Mouse (Mus musculus) brown adipose tissue, adult 24 weeks (tissue): ENCODE results near the gene Rragb. TPM values are rescaled to one million over a fixed set of nuclear protein-coding genes. Genes with fewer than 3 reads are reported as not detected.
"Not testable (repeated sequence)": the region's sequence is repeated elsewhere in the genome, so short reads cannot be mapped to it uniquely, and the experiment has no call there.

Experiments
- H3K27ac ChIP-seq: fragments of 200-500 bp; replicated peaks from 2 replicates; pipeline ENCODE4 v1.5.1; 2012; ENCODE audit warnings: low read depth, mild to moderate bottlenecking, low read length
- H3K4me1 ChIP-seq: fragments of 200-500 bp; 2 replicates; pipeline ENCODE4 v1.6.1; 2012; ENCODE audit warnings: low read length, mixed read lengths; ENCODE audit not compliant: control insufficient read depth, insufficient read depth, insufficient read length
- H3K4me3 ChIP-seq: fragments of 200-500 bp; 2 replicates; pipeline ENCODE4 v1.5.1; 2012; ENCODE audit warnings: low read depth, mild to moderate bottlenecking, low read length, moderate library complexity; ENCODE audit not compliant: insufficient read depth
- polyA plus RNA-seq: library from polyadenylated mRNA; stranded (reverse); fragments of >200 nt; gene quantifications from 2 replicates; pipeline ENCODE4 v1.2.4, GENCODE M21; 2012; ENCODE audit not compliant: missing spikeins, insufficient read depth, insufficient read length

Gene Rragb
- polyA plus RNA-seq = 2.0 and 2.8 TPM in 2 replicates

GRCm38 (mm10) chrX:153139734-153140515 lies at the start of gene Rragb:
Rragb (plus strand) TSS chrX:153139981.
- H3K4me3 ChIP-seq = peak within 1 kb of the TSS; percentile 65
- no peak within 1 kb of the TSS for H3K27ac ChIP-seq
- no peaks in the 10 kb centered on the region; the same call in 1 of the 2 replicates for H3K4me1 ChIP-seq

GRCm38 (mm10) chrX:153118486-153118885 lies 21.3 kb upstream of the Rragb start, which contains the start of gene Foxr2:
Foxr2 (plus strand) TSS chrX:153118786.
- no peak within 1 kb of the TSS for H3K4me3 ChIP-seq
- no peaks in the 10 kb centered on the region for H3K4me1 ChIP-seq
- no peak within 1 kb of the TSS for H3K27ac ChIP-seq

GRCm38 (mm10) chrX:153119013-153119412 lies 20.8 kb upstream of the Rragb start:
- Histone ChIP-seq H3K27ac (no peak overlapping the region), H3K4me1 (no peaks in the 10 kb centered on the region), H3K4me3 (no peak overlapping the region)

GRCm38 (mm10) chrX:153142656-153143055 lies 2.9 kb downstream of the Rragb start:
- Histone ChIP-seq H3K4me1 (no peaks in the 10 kb centered on the region; the same call in 1 of the 2 replicates), H3K4me3 (no peak overlapping the region), H3K27ac (no peak overlapping the region)

GRCm38 (mm10) chrX:153151766-153152165 lies 12.0 kb downstream of the Rragb start:
- no peak overlapping the region for H3K4me3 ChIP-seq
- H3K27ac ChIP-seq = no peak overlapping the region
- no peaks in the 10 kb centered on the region for H3K4me1 ChIP-seq

- Histone ChIP-seq H3K4me3 (no peak overlapping the region), H3K4me1 (no peaks in the 10 kb centered on the region), H3K27ac (no peak overlapping the region)
These were observed 15.5 kb downstream of the Rragb start for GRCm38 (mm10) chrX:153155322-153155721.

GRCm38 (mm10) chrX:153174786-153175185 lies 35.0 kb downstream of the Rragb start:
- no peak overlapping the region for H3K27ac ChIP-seq
- no peaks in the 10 kb centered on the region for H3K4me1 ChIP-seq
- H3K4me3 ChIP-seq = no peak overlapping the region

- H3K27ac ChIP-seq = no peak overlapping the region
- H3K4me3 ChIP-seq = no peak overlapping the region
These were observed 42.4 kb downstream of the Rragb start for GRCm38 (mm10) chrX:153182221-153182620.

GRCm38 (mm10) chrX:153199185-153199584 lies 59.4 kb downstream of the Rragb start:
- not testable (repeated sequence) for H3K4me3 ChIP-seq, H3K27ac ChIP-seq, H3K4me1 ChIP-seq

More at GRCm38 (mm10) chrX:153182221-153182620, 42.4 kb downstream of the Rragb start:
- no peaks in the 10 kb centered on the region for H3K4me1 ChIP-seq

GRCm38 (mm10) chrX:153211101-153211500 lies 71.3 kb downstream of the Rragb start:
- H3K4me3 ChIP-seq = no peak overlapping the region
- no peaks in the 10 kb centered on the region for H3K4me1 ChIP-seq

More at GRCm38 (mm10) chrX:153211101-153211500, 71.3 kb downstream of the Rragb start:
- no peak overlapping the region for H3K27ac ChIP-seq

Other genes starting within 250 kb of the Rragb start
- not detected in 2 replicates for gene Usp51, start 133.5 kb upstream of the Rragb start, polyA plus RNA-seq
- gene Mageh1, start 102.4 kb upstream of the Rragb start, polyA plus RNA-seq = 5.4 and 7.5 TPM in 2 replicates
- gene Foxr2, start 21.2 kb upstream of the Rragb start, polyA plus RNA-seq = not detected in 2 replicates
- gene Klf8, start 97.5 kb downstream of the Rragb start, polyA plus RNA-seq = 0.42 TPM in 1 of 2 replicates, not detected in the other